Mouse (Mus musculus) kidney, adult 9 months (tissue): ENCODE measurements at regions not wholly inside any gene's neighbourhood (a gene's known extent, or its start where the extent isn't known, plus 50 kb on each side); places are given as distances from the start of the nearest gene placed in this dataset.
A peak's percentile ranks its signal among the peaks of the same experiment; 100 is the strongest.

Experiments used
- DNase-seq: peaks from one replicate; pipeline ENCODE4 v3.0.0; 2022

DNA sequence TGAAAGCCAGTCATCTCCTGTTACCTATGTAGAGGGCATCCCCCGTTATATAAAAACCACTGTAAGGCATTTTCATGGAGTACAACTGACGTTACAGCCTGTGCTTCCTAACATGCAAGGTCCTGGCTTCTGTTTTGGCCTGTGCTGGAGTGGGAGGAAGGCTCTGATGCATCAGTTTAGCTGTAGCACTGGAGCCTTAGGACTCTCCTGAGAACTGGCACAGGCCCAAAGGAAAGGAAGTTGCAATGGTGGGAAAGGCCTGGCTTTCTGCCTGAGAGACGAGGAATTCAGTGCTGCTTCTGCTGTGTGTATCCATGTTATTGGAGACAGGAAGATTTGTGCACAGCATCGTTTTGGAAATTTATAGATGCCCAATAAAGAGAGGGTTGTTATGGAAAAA, 144.2 kb upstream of the Gm5148 start:
- peak; percentile 29 for DNase-seq

DNA sequence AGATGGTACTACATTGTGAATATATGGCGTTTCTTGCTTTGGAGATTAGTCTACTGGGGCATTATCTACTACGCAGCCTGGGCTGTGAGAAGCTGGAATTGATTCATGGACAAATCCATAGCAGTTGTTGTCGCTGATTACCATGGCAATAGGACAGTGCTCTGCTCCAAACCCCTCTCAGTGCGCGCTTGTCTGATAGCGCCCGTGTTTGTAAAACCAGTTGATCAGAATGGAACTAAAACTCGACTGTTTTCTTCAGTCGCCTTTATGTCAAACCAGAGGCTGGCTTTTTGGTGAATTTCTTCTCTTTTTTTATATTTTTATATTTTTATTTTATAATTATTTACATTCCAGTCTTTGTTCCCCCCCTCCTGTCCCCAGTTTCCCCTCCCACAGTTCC, 138.5 kb upstream of the Gm5148 start:
- no peak for DNase-seq

DNA sequence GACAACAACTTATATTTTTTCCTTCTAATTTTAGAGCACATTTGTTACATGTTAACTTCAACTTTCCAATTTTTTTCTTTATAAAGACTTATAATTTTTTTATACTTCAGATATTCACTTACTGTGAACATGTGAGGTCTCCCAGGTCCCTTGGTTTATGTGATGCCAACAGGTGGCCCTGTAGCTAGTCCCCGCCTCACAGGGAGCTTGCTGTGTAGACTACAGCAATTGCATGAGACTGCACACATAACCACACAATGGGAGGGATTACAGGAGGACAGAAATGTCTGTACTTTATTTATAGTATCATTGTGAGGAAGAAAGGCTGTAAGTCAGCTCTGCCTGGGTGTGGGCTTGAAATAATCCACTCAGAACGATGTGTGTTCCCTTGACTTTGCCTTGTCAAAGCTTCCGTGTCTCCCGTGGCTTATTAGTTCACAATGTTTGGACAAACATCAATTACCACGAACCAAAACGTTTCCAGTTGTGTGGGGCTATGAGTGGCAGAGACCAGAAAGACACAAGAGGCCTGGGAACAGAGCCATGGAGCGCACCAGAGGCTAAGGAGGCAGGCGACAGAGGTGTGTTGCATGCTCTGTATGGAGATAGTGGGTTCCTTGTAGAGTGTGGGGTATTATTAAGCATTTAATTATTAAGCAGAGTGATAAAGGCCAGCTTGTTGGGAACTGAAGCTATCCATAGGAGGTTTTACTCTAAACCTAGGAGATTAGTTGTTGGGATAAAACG, 136.6 kb upstream of the Gm5148 start:
- DNase-seq = no peak

DNA sequence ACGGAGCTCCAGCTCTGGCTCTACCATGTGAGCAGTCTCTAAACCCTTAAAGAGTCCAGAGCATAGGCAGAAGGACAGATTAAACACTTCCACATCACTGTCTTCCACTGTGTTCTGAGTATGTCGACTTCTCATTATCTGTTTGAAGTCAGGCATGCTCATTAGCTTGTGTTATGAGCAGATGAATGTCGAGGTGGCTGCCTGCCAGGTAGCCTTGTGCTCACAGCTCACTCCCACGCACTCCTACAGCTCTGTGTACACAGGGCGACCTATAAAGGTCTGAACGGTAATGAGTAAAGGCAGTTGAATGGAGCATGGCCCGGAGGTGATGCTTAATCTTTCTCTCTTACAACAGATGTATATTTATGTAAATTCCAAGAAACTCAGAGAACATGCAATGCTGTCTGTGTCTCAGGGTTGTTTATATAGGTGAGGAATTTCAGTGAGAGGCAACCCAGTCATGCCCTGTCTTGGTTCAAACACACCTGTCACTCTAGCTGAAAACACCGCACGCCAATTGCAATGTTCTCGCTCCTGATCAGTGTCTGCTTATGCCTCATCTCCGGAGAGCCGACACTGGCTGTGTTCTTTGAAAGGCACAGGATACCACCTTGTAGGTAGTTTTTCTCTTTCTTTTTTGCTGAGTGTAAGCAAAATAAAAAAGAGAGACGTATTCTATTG, 135.9 kb upstream of the Gm5148 start:
- no peak for DNase-seq

DNA sequence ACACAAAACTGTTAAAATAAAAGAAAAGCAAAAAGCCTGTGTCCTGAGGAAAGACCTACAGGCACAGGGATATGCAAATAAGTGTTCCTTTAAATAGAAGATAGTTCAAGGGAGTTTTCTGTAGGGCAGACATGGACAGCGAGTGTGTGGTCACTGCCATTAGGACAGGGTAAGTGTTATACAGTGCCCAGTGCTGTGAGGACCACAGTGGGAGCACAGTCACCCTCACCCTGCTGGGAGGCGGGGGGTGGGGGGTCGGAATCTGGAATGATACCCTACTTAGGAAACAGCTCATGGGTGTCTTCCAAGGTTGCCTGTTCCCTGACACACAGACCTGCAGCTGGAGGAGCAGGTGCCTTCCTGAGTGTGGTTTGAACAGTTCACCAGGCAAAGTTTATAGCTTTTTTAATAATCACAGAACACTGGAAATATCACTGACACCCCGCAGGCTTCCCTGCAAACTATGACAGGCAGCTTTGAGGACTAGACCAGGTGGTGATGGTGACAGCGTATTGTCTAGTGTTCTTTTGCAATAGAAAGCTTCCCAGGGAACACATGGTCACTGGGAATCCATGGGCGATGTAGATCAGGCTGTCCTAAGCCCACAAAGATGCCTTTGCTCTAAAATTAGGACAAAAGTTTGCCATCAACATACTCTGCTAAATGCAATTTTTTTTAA, 134.5 kb upstream of the Gm5148 start:
- no peak for DNase-seq

DNA sequence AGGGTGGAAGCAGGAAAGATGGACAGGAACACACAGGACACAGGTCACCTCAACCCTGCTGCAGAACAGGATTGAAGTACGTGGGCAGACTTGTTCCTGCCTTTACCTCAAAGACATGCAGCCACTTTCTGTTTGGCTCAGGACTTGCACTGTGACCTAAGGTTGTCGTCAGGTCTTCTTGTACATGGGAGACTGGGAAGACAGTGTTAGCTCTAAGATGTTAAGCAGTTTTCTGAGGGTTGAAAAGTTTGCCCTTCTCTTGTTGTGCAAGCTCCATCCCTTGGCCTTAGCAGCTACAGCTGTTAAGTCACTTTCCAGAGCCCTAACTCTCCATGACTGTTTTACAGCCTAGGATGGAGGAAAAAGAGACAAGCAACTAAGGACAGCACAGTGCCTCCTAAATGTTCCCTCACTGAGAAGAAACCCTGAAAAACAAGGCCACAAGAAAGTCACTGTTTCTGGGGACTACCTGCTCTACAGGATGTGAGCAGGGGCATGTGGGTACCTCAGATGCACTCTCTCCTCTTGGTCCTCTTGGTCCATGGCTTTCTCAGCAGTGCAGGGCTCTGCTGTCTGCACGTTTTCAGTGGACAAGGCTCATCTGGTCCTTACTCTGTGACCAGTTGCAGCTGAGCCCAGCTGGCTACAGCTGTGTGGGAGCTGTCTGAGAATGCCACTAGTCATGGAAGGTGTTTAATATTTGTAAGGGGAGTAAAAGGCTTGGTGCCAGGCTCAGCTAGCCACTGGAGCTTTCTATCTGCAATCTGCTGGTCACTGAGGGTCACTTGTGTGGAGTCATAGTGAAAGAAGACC, 122.1 kb upstream of the Gm5148 start:
- peak; percentile 43 for DNase-seq

DNA sequence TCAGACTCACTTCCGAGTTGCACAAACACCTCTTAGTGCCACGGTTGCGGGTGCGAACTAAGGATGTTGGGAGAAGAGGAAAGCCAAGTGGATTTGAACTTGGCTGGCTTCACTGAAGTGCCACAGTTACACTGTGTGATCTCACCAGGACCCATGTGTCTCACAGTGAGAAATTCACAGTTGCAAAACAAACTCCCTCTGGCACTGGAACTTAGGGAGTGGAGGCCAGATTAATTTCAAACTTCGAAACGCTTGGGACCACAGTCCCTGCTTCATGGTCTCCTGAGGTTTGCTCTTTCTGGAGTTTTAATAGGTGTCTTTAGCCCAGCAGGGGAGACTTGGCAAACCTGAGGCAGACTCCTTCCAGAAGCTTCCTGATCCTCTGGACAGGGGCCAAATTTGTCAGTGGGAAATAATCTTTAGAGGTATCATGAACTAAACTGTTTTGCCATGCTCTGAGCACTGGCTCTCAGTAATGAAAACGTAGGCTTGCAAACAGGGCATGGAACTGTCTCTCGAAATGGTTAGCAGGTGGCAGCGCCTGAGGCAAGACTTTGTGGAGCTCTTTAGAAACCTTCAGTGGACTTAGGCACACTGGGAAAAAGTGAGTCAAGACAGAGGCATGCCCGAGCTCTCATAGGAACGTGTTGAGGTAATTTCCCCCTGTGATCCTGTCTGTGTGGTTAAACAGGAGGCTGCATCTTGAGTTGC, 121.2 kb upstream of the Gm5148 start:
- DNase-seq = peak; percentile 26

DNA sequence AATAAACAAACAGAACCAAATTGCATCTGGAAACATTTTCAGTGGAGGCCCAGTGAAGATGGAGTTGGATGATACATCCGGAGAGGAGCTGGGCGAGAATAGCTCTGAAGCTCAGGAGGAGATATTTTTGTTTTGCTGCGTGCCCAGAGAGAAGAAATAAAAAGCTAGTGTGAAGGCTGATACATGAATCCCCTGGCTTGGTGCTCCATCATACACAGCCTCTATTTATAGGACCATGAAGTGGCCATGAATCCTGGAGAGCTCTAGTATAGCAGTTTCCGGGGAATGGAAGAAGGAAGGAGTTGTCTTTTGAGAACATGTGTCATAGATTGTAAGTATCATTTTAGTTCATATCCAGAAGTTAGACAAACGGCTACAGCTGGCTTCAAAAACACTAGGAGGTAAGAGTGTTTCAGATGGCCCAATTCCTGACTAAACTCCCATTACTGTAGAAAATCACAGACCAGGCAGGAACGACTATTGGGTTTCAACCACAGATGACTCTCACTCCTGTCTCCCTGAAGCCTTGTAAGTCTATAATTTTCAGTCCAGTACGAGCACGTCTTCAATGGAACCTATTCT, 120.5 kb upstream of the Gm5148 start:
- no peak for DNase-seq

DNA sequence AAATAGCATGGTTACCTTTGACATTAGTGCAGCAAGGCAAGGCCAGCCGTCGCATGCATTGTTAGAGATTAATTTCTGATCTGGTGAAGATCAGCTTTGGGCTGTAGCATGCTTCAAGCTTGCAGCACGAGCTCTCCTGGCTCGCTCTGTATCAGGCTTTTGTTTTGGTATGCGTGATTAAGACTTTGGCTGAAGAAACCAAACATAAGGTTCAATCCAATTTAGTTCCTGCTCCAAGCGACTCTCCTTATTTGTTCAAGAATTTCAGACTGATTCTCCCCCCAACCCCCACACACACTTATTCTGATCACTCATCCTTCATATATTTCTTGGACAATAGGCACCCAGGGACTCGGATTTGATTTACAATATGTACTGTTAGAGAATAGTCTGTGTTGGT, 118.0 kb upstream of the Gm5148 start:
- no peak for DNase-seq

DNA sequence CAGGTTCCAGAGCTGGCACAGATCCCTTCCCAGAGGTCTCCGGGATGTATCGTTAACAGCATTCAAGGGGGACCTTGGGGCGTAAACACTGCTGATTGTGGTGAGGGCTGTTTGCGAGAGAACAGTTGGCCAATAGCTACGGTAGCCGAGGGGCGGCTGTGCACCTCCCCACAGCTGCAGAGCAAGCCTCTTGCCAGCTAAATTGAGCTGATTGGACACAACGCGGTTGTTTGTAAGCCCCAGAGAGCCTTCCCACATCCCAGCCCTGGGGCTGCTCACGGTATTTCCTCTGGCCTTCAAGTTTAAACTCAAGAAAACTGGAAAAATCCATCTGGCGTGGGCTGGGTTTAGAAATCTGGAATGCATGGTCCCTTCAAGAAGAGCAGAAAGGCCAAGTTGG, 114.6 kb upstream of the Gm5148 start:
- peak; percentile 43 for DNase-seq

DNA sequence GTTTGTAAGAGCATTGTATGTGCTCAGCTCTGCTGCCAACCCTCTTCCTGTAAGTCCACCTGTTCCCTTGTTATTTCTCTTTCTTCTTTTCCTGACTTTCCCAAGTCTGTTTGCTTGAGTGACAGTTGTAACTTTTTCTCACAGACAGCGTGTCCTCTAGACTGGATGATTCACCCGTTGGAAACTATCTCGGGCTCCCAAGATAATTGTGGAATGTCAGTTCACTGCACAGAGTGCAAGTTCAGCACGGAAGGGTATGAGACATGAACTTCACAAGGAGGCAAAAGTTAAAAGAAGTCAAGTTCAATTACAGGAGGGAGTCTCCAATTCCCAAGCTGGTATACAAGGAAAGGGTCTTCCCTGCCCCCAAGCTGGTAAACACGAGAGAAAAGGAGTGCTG, 112.5 kb upstream of the Gm5148 start:
- DNase-seq = peak; percentile 25

DNA sequence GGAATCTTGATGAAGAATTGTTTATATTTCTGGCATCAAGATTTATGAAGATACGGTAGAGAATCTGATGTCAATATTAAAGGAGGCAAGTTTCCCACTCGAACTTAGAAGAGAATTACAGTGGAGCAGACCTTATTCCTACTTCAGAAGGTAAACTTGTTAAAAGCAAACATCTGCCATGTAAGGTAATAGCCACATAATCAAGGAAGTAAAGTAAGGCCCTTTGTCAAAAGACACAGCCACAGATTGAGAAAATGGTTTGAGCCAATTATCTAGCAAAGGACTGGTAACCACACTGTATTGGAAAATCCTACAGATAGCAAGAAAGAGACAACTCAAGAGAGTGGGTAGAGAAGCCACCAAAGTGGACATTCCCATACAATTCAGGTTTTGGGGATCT, 111.4 kb upstream of the Gm5148 start:
- no peak for DNase-seq

DNA sequence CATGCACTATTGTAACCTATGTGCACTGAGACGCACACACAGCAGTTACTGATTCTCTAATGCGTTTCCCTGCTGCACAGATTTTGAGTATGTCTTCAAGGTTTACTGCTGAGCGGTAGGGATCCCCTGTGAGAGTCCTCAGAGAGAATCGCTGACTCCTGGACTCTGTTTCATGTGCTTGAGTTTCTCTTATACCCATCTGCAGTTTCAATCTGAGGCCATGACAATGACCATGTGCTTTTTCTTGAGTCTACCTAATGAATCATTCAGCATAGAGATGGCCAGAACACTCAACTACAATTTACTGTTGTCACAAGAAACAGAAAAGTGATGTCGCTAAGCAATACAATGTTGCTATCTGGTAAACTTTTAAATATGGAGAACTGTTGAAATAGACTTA, 110.8 kb upstream of the Gm5148 start:
- no peak for DNase-seq

DNA sequence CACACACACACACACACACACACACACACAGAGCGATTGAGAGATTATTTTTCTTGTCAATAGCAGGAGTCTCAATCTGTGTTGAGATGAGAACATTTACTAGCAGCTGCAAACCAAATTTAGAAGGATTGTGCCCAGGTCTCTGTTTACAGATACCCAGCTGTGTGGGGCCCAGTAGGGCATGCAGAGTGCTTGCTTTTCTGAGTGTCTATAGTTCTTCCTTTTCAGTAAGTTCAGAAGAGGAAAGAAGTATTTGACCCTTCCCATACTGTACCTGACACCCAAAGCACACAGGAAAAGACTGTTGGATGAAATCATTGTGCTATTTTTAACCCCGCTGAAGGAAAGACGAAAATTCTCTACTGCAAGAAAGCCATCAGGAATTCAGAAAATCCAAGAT, 110.3 kb upstream of the Gm5148 start:
- DNase-seq = no peak

DNA sequence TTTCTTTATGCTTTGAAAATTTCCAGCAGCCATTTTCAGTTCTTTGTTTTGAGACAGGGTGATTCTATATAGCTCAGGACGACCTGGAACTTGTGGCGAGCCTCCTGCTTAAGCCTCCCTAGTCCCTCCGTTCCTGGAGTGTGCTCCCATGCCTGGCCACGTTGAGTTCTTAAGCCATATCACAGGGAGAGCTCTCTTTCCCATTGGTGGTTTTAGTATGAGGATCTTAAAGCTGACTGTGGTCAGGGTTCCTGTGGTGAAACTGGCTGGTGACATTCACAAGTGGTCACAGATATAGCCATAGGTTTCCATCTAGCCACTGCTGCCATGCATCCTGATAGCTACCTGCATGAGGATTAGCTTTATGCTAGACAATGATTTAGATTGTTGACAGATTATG, 109.1 kb upstream of the Gm5148 start:
- no peak for DNase-seq

DNA sequence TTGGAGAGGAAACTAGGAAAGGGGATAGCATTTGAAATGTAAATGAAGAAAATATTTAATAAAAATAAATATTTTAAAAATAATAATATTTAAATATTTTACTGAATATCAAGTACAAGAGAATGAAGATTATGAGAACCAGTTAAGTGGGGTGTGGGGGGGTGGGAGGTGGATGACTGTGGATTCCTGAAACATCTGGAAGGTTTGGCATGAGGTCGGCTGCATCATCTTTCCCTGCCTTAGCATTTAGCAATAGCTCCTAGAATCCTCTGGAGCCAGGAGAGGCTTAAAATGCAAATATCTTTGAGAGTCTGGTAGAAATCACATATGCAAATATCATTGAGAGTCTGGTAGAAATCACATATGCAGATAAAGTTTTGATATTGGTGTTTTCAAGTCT, 103.3 kb upstream of the Gm5148 start:
- no peak for DNase-seq

DNA sequence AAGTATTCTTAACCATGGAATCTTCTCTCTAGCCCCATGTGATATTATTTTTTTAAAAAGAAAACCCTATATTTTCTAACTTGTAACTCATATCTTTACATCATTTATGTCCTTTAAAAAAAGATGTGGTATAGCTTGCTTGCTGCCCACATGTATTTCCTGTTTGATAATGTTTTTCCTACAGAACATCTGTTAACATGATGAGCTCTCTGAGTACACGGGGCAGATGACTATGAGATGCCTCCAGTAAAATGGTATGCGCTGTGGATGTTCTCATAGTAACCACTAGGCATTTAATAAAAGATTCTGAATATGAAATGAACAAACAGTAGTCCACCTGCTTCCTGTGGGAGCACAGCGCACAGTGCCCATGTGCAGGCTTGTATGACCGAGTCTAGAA, 101.3 kb upstream of the Gm5148 start:
- no peak for DNase-seq

DNA sequence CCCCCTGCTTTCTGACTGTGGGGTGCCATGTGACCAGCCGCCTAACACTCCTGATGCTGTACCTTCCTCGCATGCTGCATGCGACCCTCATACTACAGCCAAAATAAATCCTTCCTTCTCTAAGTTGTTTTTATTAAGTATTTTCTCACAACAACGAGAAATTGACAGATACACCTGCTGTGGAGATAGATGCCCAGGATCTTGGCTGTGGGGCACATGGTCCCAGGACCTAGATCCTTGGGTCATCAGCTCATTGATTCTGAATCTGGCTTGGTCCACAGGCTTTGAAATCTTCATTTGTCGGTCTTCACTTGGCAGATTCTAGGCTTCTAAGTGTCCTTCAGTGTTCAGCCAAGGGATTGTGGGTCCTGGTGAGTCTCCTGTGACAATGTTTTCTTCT, 100.4 kb upstream of the Gm5148 start:
- DNase-seq = no peak

DNA sequence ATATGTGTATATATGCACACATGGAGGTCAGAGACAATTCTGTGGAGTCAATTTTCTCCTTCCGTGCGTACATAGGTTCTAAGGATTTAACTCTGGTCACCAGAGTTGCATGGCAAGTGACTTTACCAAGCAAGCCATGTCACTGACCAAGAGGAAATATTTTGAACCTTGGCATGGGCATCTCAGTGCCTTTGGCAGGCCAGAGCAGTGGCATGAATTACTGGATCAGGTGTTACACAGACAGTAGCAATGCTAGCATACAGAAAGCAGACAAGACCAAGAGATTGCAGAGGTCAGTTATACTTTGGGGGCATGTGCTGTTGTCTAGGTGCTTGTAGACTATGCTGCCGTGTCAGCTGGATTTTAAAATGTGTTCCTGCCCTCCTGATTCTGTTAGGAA, 95.2 kb upstream of the Gm5148 start:
- no peak for DNase-seq

DNA sequence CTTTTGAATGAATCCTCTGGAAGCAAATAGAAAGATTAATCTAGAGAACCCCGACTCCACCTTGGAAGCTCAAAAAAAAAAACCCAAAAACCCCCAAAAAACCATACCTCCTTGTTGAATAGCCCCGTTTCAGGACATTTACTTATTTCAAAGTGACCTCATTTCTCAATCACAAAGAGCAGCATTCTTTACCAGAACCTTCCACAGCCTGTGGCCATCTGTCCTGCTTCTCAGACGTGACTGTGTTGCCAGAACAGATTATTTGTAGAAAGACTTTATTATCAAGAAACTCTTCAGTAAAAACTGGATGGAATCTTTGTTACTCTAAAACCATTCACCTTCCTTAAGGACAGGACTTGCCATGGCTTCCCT, 93.1 kb upstream of the Gm5148 start:
- DNase-seq = no peak

DNA sequence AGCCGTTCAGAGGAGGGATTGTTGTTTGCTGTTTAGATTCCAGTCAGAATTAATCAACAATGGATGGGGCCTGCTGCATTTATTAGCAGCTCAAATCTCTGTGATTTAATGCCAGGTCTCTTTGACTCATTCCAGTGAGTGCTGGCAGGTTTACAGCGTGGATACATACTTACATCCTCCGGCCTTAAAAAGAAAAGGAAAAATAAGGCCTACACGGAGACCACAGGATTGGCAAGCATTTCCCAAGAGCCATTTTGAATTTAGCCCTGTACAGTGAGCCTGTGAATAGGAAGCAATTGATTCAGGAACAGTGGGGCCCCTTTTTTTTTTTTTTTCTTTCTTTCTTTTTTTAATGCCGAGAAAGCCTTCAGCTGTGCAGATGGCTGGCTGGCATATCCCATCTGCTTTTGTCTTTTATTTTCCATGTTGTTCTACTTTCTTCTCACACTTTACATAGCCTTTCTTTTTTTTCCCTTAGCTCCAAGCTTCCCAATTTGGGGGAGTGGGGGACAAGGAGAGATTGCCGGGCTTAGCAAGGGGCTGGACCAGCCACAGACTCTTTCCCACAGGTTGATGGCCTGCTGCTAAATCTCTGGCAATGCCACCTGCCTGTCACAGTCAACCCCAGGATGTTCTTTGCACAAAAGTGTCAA, 92.6 kb upstream of the Gm5148 start:
- DNase-seq = no peak

DNA sequence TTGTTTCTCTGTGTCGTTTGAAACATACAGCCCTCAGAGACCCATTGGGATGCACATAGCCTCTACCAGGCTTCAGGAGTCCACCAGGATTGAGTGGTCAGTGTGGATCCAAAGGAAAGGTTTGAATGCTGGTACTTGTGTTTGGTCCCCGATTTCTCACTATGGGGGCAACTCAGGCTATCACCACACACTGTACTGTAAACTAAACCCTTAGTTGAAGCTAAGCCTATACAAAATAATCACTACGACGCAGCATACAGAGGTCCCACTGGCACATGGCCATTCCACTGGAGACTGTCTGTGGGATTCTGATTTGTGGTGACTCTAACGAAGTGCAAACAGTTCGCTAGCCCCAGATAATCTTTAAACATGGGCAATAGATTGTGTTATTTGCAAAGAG, 91.5 kb upstream of the Gm5148 start:
- no peak for DNase-seq
